Mouse (Mus musculus): Measurements from ENCODE around the gene Gsdmc3.
"Not testable (repeated sequence)": the region's sequence is repeated elsewhere in the genome, so short reads cannot be mapped to it uniquely, and the experiment has no call there.

- not testable (repeated sequence) for TF ChIP-seq POLR2A (IDR thresholded peaks at IDR 0.05; ENCODE audit: low read depth, low read length); CTCF (IDR thresholded peaks at IDR 0.05; ENCODE audit: extremely low read depth, insufficient read length, insufficient replicate concordance, low read depth, low read length)
Measured at GRCm38 (mm10) chr15:63887949-63888348, 9.6 kb upstream of the Gsdmc3 start.

All from small intestine, adult 2 months (tissue).